Mouse (Mus musculus): ENCODE results near the gene Kcmf1. TPM values are rescaled to one million over a fixed set of nuclear protein-coding genes. Genes with fewer than 3 reads are reported as not detected.
A peak's percentile ranks its signal among the peaks of the same experiment; 100 is the strongest.

Kcmf1 gene
- polyA plus RNA-seq, 1 experiment = 150 TPM

- H3K4me3 ChIP-seq (ENCODE audit: insufficient read depth, low read length) = no peak overlapping the region
- peaks cover 4% of the 10 kb centered on the region for H3K4me1 ChIP-seq (ENCODE audit: control insufficient read depth, insufficient read depth, low read length)
- TF ChIP-seq POLR2A (IDR thresholded peaks at IDR 0.05; ENCODE audit: low read depth, low read length) (no peak), CTCF (IDR thresholded peaks at IDR 0.05; ENCODE audit: borderline replicate concordance, insufficient read depth, low read length) (no peak)
- no peak overlapping the region for H3K27ac ChIP-seq (ENCODE audit: insufficient read depth, low read length)
Measured at GRCm38 (mm10) chr6:72902254-72902990, 2.6 kb upstream of the Kcmf1 start.

DNA sequence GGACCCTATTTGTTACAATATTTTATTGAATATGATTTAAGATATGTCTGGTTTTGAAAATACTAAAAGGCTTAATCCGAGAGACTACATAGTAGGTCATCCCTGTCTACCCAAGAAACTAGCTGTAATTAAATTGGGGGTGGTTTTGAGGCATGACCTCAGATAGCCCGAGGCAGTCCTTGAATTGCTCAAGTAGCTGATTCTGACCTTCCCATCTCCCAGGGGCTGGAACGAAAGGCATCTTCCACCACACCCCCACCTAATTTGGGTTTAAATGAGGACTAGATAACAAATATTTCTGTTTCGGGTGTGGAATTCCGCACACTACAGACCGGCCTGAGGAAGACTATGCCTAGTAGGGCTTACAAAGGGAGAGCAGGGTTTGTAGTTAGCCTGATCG is 1.2 kb upstream of the Kcmf1 start:
- TF ChIP-seq POLR2A (IDR thresholded peaks at IDR 0.05; ENCODE audit: low read depth, low read length) (no peak; the same call in 1 of the 2 replicates), CTCF (IDR thresholded peaks at IDR 0.05; ENCODE audit: borderline replicate concordance, insufficient read depth, low read length) (no peak)
- Histone ChIP-seq H3K4me1 (ENCODE audit: control insufficient read depth, insufficient read depth, low read length) (peaks cover 7% of the 10 kb centered on the region), H3K4me3 (ENCODE audit: insufficient read depth, low read length) (peak overlapping the region; percentile 52), H3K27ac (ENCODE audit: insufficient read depth, low read length) (no peak overlapping the region)

- Histone ChIP-seq H3K27ac (ENCODE audit: insufficient read depth, low read length) (peak overlapping the region; percentile 10), H3K4me1 (ENCODE audit: control insufficient read depth, insufficient read depth, low read length) (peaks cover 9% of the 10 kb centered on the region), H3K4me3 (ENCODE audit: insufficient read depth, low read length) (peak overlapping the region; percentile 80)
- TF ChIP-seq CTCF (IDR thresholded peaks at IDR 0.05; ENCODE audit: borderline replicate concordance, insufficient read depth, low read length) (no peak), POLR2A (IDR thresholded peaks at IDR 0.05; ENCODE audit: low read depth, low read length) (no peak)
Measured at GRCm38 (mm10) chr6:72899201-72899780, 488 bp downstream of the Kcmf1 start.

DNA sequence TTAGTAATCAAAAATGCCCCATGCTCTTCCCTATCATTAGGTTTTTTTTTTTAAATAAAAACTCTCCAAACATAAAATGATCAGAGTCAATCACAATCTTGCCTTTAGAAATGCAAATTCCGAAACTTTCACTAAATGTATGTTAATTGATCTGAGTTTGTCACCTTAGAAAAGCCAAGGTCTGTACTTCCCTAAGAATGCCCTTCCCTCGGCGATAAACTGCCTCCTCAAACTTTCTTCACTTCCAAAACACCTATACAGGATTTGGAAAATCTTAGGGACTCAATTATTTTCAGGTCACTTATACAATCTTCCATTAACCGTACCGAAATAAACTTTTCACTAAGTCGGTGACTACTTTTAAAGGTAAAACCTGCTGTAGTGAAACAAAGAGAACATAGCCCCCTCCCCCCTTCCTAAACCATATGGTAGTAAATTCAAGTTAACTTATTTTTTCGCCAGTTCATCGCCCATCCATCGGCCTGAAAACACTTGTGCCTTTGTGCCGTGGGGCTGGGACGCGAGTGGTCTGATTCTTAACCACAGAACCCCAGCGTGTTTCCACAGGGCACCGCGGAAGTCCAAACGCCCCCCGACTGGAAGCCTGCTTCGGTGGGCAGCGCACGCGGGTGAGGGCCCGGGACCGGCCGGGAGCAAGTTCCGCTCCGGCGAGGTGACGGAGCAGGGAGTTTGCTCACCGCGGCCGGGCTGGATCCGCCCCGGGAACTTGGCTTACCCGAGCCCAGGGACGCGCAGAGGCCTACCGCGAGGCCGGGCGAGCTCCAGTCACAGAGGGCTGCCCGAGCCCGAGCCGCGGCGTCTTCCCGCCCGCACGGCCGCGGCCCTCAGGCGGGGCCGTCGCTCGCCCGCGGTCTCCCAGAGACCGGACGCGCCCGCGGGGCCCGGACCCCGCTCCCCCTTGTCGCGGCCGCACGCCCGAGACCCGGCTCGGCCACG is 1.3 kb downstream of the Kcmf1 start:
- Histone ChIP-seq H3K4me3 (ENCODE audit: insufficient read depth, low read length) (peak overlapping the region; percentile 80), H3K27ac (ENCODE audit: insufficient read depth, low read length) (peak overlapping the region; percentile 10)
- TF ChIP-seq CTCF (IDR thresholded peaks at IDR 0.05; ENCODE audit: borderline replicate concordance, insufficient read depth, low read length) (no peak), POLR2A (IDR thresholded peaks at IDR 0.05; ENCODE audit: low read depth, low read length) (no peak)

DNA sequence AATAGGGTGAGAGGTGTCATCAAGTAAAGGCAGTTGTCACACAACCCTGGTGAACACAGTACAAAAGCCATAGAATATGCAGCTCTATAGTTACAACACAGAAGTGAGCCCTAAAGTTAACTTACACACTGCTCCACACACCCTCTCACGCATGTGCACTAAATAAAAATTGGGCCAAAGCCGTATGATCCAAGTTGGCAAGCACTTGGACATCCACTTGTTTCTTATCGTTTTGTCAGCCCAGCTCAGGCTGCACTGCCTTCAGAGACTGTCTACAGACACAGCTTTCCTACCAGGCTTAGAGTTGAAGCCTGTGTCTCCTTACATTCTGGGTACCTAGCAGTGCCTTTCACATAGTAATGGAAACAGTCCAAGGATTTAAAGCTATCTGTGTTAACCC is 4.8 kb downstream of the Kcmf1 start:
- Histone ChIP-seq H3K27ac (ENCODE audit: insufficient read depth, low read length) (no peak overlapping the region), H3K4me1 (ENCODE audit: control insufficient read depth, insufficient read depth, low read length) (peaks cover 6% of the 10 kb centered on the region)
- TF ChIP-seq POLR2A (IDR thresholded peaks at IDR 0.05; ENCODE audit: low read depth, low read length) (no peak), CTCF (IDR thresholded peaks at IDR 0.05; ENCODE audit: borderline replicate concordance, insufficient read depth, low read length) (no peak)

More for the DNA sequence above, 1.3 kb downstream of the Kcmf1 start:
- peaks cover 9% of the 10 kb centered on the region for H3K4me1 ChIP-seq (ENCODE audit: control insufficient read depth, insufficient read depth, low read length)

DNA sequence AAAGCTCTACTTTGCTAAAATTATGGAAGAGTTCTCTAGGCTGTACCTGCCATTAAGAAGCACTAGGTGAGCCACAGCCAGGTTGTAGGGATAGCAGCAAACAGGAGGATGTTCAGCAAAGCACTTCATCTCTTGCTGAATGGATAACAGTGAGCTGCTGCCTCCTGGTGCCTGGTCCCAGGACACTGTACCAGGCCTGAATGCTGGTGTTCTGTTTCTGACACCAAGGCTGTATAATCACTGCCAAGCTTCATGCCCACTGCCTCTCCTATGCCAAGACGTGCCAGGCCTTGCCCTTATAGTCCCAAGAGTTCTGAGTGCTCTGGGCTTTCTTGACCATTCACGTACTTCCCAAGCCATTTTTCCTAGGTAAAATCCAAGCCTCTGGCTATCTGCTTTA is 8.5 kb downstream of the Kcmf1 start:
- Histone ChIP-seq H3K4me1 (ENCODE audit: control insufficient read depth, insufficient read depth, low read length) (peaks cover 17% of the 10 kb centered on the region), H3K4me3 (ENCODE audit: insufficient read depth, low read length) (no peak overlapping the region), H3K27ac (ENCODE audit: insufficient read depth, low read length) (no peak overlapping the region)
- TF ChIP-seq POLR2A (IDR thresholded peaks at IDR 0.05; ENCODE audit: low read depth, low read length) (no peak), CTCF (IDR thresholded peaks at IDR 0.05; ENCODE audit: borderline replicate concordance, insufficient read depth, low read length) (no peak)

More for the DNA sequence above, 4.8 kb downstream of the Kcmf1 start:
- no peak overlapping the region for H3K4me3 ChIP-seq (ENCODE audit: insufficient read depth, low read length)

- Histone ChIP-seq H3K27ac (ENCODE audit: insufficient read depth, low read length) (peak overlapping the region; percentile 43; the same call in 1 of the 2 replicates), H3K4me1 (ENCODE audit: control insufficient read depth, insufficient read depth, low read length) (peaks cover 18% of the 10 kb centered on the region), H3K4me3 (ENCODE audit: insufficient read depth, low read length) (no peak overlapping the region)
- TF ChIP-seq POLR2A (IDR thresholded peaks at IDR 0.05; ENCODE audit: low read depth, low read length) = no peak
- no peak for TF ChIP-seq CTCF (IDR thresholded peaks at IDR 0.05; ENCODE audit: borderline replicate concordance, insufficient read depth, low read length)
Measured at GRCm38 (mm10) chr6:72888655-72889054, 11.1 kb downstream of the Kcmf1 start.

GRCm38 (mm10) chr6:72885268-72885667 is 14.5 kb downstream of the Kcmf1 start:
- no peak overlapping the region for H3K4me3 ChIP-seq (ENCODE audit: insufficient read depth, low read length)
- TF ChIP-seq CTCF (IDR thresholded peaks at IDR 0.05; ENCODE audit: borderline replicate concordance, insufficient read depth, low read length) (no peak), POLR2A (IDR thresholded peaks at IDR 0.05; ENCODE audit: low read depth, low read length) (no peak)
- no peak overlapping the region for H3K27ac ChIP-seq (ENCODE audit: insufficient read depth, low read length)
- H3K4me1 ChIP-seq (ENCODE audit: control insufficient read depth, insufficient read depth, low read length) = peaks cover 28% of the 10 kb centered on the region

DNA sequence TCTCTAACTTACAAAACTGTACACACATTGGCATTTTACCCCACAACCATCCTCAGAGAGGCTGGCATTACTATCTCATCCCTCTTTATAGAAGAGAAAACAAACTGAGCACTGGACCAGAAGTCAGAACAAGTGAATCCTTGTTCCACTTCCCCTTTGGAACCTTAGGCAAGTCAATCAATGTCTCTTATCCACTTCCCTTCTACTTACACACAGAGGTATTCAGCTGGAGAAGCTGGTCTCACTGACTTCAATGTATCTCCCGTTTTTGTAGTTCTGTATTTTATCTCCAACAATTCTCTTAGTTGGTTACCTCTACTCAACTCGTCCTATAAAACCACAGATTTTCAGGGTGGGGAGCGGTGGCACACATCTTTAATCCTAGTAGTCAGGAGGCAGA is 15.0 kb downstream of the Kcmf1 start:
- Histone ChIP-seq H3K4me1 (ENCODE audit: control insufficient read depth, insufficient read depth, low read length) (peaks cover 24% of the 10 kb centered on the region), H3K27ac (ENCODE audit: insufficient read depth, low read length) (no peak overlapping the region), H3K4me3 (ENCODE audit: insufficient read depth, low read length) (no peak overlapping the region)
- no peak for TF ChIP-seq POLR2A (IDR thresholded peaks at IDR 0.05; ENCODE audit: low read depth, low read length)
- TF ChIP-seq CTCF (IDR thresholded peaks at IDR 0.05; ENCODE audit: borderline replicate concordance, insufficient read depth, low read length) = no peak

Data from embryonic fibroblast, embryonic 13.5 days (primary cell).